Mouse (Mus musculus) right cerebral cortex, adult 2 months (tissue): Measurements from ENCODE around the gene Mcts1.

ENCODE experiments used
- DNase-seq, 2 experiments: peaks; one replicate each; pipeline ENCODE4 v3.0.0; 2021 to 2022; ENCODE audit warnings: low spot score in 2 of 2

The Mcts1 gene

DNA sequence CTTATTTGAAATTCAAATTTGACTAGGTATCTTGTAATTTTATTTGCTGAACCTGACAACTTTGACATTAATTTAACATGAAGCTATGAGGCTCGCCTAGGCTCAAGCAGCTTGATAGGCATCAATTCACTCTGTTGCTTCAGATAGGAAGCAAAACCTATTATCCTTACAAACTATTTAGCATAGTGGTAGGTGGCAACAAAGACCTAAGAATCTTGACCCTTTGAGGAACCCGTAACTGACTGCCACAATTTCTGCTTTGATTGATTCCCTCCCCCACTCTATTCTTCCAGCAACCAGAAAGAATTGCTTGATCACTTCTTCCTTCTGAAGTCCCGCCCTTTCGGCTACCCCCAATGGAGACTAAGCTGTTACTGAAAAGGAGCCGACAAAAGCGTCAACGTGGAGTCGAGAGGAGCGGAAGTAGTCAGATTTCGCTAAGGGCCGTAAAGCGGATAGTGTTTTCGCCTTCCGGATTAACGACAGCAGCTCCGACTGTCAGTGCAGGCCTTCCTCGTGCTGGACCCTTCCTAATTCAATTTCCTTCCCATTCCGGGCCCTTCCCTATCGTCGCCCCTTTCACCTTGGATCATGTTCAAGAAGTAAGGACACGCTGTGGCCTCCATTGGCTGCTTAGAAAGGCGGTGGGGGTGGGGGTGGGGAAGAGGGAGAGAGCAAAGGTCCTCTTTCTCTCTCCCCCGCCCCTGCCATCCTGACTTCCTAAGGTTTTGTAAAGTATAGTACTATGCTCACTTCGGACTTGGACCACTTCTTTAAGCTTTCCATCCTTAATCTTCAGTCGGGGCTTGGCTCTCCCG is at the start of gene Mcts1:
Mcts1 (plus strand) TSS at position 402 of the 818 bp plus-strand sequence.
- peak; percentile 75 to 77 for DNase-seq

DNA sequence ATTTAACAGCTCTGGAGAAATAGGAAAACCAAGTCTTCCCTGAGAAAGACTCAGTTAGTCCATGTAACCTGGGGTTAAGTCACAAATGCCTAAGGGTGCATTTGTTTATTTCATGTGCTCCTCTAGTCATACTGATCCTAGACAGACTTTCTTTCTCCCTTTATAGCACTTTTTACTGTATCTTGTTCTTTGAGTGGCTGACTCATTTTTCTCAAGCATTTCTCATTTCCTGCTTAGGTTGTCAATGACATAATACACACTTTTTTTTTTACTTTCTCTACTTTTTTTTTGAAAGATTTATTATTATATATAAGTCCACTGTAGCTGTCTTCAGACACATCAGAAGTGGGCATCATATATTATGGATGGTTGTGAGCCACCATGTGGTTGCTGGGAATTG is 47.1 kb upstream of the Mcts1 start:
- no peak for DNase-seq

DNA sequence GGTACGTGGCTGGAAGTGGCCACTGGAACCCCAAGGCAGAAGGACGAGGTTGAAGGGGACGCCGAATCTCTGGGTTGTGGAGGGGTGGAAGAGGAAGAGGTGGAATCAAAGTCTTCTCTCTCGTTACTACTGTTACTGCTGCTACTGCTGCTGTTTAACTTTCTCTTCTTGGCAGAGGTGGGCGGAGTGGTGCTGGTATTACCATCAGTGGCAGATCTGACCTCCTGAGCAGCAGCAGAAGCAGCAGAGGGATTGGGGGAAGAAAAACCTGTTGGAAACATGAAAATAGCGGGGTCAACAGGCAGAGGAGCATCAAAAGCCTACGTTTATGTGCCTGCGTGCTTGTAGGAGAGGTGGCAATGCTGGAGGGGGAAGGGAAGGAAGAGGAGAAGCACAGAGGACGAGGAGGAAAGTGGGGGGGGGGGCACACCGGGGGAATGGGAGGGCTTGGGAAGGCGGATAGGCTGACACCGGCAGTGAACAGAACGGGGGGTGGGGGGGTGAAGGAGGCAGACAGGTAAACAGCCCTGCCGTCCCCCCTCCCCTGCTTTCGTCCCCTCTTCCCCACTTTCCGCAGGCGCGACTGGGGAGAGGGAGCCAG is 36.3 kb upstream of the Mcts1 start:
- DNase-seq = peak; percentile 16 to 26

DNA sequence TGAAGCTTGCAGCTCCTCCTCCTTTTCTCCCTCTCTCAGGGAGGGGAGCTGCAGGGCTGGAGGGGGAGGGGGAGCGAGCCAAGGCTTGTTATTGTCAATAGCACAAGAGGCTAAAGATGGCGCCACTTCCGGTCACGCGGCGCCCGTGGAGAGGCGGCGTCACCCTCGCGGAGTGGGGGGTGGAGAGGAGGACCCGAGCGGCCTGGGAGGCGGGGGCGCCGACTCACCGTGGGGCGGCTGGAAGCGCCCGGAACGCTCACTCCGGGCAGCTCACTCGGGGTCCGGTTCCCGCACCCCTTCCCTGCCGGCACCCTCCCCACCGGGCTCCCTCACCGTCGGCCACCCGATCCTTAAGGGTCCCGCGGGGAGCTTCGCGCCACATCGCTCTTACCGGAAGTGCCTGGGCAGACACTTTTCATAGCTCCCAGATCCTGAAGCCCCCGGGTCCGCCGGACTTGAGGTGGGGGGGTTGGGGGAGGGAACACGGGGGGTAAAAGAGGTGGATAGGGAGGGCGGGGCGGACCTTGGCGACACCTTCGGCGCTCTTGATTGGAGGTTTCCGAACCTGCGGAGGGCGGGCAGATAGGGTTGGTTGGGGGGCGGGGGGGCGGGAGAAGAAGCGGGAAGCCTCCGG is 35.7 kb upstream of the Mcts1 start:
- peak; percentile 86 to 87 for DNase-seq

DNA sequence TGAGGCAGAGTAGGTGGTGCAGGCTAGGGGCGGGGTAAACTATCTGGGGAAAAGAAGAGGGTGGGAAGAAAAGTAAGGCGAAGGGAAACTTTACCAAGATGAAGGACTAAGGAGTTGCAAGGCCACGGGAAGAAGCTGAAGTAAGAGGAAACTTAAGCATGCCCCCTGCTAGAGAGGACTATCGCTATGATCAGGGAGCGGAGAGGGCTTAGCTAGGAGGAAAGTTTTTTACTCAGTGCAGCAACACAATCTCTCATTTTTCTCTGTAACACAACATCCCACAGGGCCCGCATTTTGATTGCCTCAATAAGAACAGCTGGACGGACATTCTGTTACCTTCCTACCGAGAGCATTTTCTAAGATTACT is 35.2 kb upstream of the Mcts1 start:
- peak in 1 of 2 experiments; percentile 2 for DNase-seq

DNA sequence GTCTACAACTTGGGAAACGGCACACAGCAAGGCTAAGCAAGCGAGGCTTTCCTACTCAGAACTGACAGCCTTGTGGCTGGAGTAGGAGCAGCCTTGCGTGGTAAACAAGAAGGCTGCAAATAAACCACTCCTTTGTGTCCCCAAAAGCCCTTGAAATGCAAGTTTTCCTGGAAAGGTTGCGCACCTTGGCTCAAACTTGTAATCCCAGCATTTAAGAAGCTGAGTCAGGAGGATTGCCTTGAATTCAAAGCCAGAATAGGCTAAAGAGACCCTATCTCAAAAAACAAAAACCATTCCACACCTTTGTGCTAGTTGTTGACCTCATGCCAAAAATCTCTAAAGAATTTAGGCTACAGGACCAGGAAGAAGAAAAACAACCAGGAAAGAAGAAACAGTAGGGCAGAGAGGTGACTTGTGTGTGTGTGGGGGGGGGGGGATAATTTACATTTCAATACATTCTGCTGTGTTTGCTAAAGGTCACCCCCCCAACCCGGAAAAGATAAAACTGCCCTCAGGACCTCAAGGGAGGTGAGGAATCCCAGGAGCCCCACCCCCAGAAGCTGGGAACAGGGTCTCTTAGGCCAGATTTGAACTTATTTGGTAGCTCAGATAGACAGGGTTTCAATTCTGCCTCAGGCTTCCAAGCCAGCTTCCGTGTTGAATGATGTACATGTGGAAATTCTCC is 33.7 kb upstream of the Mcts1 start:
- no peak for DNase-seq

DNA sequence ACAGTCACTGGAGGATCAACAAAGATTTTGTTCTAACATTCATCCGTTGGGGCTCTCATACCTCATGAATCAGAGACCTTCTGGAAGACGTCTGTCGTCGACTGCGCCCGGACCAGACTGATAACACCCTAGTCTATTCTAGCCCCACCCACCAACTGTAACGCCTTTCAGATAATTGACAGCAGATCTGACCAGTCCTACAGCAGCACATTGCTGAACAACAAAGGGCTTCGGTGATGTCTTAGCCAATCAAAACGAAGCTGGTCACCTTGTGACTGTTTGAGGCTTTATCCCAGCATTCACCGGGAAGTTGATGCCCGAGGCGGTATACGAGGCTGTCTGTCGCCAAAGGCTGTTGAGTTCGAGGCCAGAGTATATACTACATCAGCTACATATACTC is 24.3 kb upstream of the Mcts1 start, which contains the start of gene Cul4b:
Cul4b (minus strand) TSS at position 119 of the 400 bp plus-strand sequence.
- DNase-seq = no peak

DNA sequence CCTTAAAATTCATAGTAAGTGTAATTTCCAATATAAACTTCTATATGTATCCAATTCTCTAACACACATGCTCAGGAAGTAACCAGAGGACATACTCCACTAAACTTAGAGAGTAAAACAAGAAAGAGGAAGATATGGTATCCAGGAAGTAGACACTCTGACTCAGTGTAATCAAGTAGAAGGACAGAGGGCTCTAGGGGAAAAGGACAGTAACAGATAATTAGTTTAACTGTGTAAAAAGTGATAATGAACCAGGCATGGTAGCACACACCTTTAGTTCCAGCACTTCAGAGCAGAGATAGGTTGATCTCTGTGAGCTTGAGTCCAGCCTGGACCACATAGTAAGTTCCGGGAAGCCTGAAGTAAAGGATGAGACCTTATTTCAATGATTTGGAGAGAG is 19.2 kb upstream of the Mcts1 start:
- no peak for DNase-seq

DNA sequence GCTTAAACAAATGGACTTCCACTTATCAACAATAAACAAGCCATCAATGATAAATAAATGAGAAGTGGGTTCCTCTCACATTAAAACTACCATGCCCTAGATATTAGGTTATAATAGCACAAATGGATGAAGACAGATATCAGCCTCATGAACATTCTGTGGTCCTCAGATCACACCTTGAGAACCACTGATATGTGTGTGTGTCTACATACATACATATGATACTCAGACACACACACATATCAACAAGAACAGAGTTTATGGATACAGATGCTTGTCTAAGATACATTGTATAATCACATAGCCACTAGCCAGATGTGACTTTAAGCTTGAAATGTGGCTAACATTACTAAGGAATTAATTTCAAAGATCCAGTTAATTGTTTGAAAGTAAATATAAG is 17.1 kb upstream of the Mcts1 start:
- no peak for DNase-seq

DNA sequence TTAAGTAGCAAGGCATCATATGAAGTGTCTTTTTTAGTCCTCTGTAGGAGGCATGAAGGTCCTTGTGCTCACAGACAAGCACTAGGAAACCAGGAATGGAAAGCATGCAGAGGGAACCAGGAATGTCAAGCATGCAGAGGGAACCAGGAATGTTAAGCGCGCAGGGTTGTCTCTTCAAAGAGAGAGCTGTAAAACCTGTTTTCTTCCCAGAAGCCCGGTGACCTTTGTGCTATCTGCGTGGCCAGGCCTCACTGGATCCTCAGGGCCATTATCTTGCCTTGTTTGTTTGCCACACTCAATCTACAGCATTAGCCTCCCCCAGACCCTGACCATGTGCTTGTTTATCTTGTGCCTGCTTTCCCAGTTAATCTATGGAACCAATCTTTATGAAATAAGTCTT is 10.6 kb upstream of the Mcts1 start:
- no peak for DNase-seq

DNA sequence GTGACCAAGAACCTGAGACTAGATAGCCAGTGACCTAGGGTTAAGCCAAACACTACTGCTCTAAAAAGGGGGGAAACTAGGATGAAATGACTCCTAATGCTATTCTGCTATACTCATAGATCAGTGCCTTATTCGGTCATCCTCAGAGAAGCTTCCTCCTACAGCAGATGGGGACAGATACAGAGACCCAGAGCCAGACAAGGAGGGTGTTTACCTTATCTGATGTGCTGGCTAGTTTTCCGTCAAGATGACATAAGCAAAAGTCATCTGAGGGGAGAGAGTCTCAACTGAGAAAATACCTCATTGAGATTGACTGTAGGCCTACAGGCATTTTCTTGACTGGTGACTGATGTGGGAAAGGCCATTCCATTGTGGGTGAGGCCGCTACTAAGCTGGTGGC is 8.6 kb upstream of the Mcts1 start:
- no peak for DNase-seq

DNA sequence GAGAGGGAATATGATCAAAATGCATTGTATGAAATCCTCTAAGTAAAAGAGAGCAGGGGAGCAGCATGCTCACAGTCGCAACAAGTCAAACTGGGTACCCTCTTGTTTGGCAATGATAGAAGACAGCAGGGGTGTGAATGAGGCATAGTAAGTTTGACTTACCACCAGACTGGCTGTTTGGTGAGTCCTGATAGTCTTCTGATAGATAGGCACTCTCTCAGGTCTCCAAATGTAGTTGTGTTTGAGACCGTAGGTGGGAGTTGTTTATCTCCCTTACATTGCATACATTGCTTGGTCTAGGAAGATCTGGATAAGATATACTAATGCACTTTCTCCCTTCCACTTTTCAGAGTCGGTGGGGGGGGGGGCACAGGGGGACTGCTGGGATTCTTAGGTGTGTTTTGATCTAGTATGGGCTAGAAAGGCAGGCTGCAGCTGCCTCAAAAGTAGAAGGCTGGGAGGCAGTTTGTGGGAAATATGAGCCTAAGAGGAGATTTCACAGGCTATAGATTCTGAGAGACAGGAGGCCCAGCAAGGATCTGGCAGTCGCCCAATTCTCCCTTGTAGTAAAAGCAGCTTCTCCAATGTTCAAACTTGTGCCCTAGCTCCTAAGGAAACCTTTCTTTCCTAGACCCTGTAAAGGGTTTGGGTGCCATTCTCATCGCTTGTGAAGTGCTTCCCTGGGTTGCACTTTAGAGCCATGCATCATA is 7.0 kb upstream of the Mcts1 start:
- no peak for DNase-seq

DNA sequence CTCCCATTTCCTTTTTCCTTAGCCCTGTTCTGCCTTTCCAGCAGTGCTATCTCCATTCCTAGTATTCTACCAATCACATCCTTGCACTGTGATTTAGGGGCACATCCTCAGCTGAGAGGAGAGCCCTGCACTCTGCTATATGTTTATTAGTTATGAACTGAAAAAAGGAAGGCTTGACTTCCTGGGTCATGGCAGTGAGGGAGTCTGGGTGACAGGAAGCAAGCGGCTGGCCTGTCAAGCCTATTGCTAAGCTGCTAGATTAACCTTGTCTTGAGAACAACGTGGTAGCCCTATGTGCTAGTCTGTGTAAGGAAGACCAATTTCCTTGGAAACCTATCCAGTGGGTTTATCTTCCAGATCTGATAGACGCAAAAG is 604 bp downstream of the Mcts1 start:
- DNase-seq = peak; percentile 19 to 24

DNA sequence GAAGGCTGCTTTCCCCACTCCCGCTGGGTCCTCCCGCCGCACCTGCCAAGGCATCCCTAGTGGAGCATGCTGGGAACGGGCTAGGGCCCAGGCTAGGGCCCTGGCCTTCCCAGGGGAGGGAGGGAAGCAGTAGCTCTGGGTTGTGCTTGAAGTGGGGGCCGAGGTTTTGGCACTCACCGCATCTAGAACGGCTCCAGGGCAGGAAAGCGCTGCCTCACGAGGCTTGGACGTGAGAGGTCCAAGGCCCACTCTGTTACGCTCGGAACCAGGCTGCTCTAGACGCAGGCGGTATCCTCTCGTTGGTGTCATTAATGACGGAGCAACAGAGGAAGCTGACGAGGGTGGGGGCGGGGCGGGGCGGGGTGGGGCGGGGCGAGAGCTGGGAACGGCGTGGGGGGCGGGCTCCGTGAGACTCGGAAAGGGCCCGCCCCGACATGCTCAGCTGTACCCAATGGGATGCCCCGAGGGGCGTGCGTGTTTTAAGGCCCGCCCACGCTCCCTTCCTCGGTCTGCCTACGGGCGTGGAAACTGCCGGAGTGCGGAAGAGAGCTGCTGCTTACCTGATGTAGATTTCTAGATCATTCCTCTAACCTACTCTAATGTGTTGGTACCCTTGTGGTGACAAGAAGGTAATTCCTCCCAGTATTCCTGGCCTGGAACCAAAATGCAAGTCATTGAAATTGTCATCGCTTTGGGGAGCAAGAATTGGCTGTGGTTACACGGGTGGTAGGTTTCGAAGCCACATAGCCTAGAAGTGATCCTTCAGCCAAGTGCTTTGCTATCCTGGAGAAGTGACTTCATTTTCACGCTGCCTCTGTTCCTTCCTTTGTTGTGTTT is 34.6 kb downstream of the Mcts1 start, which contains the start of gene C1galt1c1:
C1galt1c1 (minus strand) TSS at position 287 of the 837 bp plus-strand sequence.
- DNase-seq = peak; percentile 87 to 93

DNA sequence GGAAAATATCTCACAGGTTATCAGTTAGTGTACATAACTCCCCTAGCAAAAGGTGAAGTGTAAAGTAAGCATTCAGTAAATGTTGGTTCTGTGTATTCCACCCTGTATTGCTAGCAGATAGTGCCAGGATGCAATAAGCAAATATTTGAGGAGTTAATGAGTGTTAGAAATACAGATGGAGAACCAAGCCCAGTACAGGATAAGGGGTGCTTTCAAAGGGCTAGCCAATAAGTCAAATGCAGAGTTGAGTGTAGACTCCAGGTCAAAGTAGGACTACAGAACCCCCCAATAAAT is 35.2 kb downstream of the Mcts1 start:
- no peak for DNase-seq

DNA sequence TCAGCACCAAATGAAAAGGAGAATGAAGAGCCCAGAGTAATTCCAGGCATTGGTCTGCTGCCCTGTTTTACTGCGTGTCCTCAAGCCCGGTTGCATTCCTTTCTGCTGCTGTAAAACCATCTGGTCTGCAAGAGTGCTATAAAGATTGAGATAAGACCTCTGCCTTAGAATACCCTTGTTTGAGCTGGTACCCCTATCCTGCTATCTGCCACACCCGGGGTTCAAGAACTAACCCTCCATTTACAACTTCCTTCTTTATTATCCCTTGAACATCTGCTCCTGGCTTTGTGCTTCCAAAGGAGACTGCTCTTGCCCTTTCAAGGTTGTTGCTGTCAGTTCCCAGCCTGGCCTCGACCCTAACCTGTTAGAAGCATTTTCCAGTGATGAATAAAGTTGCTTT is 41.1 kb downstream of the Mcts1 start:
- no peak for DNase-seq

DNA sequence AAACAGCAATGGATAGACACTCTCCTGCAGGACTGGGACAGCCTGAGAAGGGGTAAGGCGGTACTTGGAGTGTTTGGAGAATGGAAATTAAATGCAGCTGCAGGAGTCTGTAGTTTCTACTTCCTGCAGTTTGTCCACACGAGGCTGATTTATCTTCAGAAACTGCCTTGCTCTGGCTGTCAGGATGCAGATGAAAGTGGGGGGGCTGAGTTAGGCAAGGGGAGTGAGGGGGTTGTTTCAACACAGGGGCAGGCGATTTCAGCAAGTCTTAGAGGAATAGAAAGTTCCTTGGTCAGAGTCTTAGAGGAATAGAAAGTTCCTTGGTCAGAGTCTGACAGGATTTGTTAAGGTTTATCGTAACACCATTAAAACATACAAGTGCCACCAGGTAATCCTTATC is 41.8 kb downstream of the Mcts1 start:
- DNase-seq = no peak

DNA sequence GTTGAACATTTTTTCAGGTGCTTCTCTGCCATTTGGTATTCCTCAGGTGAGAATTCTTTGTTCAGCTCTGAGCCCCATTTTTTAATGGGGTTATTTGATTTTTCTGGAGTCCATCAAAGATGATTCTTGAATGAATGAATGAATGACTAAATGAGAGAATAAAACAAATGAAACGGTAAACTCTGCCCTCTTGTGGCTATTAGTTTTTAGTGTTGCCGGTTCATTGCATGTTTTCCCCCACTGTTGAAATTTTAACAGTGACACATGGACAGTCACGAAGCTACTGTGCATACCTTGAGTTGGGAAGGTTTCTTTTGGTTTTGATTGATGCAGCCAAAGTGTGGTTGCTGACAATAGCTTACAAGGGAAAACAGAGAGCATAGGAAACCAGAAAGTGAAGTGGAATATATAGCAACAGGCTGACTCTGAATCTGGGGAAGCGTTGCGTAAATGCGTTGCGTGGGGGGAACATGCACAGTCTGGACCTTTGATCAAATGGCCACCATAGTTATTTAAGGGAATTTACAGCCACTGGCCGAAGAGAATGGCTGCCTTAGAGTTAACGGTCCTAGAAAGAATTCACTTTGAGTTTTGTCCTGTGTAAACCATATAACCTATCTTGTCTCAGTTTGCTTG is 50.1 kb downstream of the Mcts1 start:
- DNase-seq = no peak

DNA sequence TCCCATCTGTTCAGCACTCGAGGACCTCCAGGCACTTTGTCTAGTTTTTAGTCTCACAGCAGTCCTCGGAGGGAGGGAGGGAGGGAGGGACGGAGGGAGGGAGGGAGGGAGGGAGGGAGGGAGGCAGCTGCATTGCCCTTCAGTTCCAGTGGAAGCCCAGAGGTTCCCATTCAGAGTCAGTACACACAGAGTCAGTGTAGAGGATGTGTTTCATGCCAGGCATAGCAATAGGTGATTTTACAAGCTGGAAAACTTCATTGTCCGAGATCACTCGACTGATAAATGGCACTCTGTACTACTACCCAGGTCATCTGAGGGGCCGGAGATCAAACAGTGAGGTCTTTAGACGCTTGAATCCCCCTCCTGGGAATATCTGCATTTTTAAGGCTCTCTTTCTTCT is 50.8 kb downstream of the Mcts1 start:
- DNase-seq = no peak

DNA sequence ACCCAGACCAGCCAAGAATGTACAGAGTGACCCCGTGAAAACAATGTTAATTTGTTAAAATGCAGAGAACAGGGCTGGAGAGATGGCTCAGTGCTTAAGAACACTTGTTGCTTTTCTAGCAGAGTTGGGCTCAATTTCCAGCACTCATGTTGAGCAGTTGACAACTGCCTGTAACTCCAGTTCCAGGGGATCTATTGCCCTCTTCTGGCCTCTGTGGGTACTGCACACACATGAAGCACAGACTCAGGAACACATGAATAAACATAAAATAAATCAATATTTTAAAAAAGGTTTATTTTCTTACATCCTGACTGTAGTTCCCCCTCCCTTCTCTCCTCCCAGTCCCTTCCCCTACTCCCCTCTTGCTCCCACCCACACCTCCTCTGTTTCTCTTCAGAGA is 52.8 kb downstream of the Mcts1 start:
- DNase-seq = no peak

DNA sequence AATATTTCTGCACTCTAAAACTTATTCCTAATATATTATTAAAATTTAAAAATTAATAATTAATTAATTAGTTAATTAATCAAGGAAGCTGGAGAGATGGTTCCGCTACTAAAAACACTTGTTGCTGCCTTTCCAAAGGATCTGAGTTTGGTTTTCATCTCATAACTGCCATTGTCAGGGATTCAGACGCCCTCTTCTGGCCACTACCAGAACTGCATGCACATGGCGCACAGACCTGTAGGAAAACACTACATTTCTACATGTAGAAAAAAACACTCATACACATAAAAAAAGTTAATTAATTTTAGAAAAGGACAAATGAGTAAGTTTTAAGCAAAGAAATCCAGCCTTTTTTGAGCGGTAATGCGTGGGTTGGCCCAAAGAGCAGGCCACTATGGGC is 54.3 kb downstream of the Mcts1 start:
- DNase-seq = no peak
